Mouse (Mus musculus) CD8-positive naive resting alpha-beta T cell, adult 2 months (primary cell): ENCODE results near the gene Mrpl34.
A peak's percentile ranks its signal among the peaks of the same experiment; 100 is the strongest.

ENCODE experiments used
- DNase-seq, 2 experiments: peaks; one replicate each; pipeline ENCODE4 v3.0.0; 2022; ENCODE audit warnings: low read depth in 2 of 2, low spot score in 2 of 2

The Mrpl34 gene

DNA sequence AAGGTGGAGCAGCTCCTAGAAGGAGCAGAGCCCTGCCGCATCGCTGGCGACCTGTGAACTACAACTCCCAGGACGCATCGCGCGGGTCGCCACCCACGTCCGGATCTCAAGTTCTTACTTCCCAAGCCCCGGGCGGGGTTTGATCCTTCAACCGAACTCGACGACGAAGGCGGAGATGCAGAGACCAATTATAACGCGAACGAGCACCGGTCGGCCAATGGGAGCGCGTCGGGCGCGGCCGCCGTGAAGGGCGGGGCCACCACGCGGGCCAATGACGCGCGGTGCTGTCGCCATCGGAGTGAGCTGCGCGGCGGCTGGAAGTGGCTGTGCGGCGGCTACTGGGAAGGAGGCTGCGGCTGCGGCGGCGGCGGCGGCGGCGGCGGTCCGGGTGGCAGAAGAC lies 4.2 kb downstream of the Mrpl34 start, which contains the start of gene Dda1:
Dda1 (plus strand) TSS at position 284 of the 400 bp plus-strand sequence.
- peak; percentile 94 to 96 for DNase-seq

DNA sequence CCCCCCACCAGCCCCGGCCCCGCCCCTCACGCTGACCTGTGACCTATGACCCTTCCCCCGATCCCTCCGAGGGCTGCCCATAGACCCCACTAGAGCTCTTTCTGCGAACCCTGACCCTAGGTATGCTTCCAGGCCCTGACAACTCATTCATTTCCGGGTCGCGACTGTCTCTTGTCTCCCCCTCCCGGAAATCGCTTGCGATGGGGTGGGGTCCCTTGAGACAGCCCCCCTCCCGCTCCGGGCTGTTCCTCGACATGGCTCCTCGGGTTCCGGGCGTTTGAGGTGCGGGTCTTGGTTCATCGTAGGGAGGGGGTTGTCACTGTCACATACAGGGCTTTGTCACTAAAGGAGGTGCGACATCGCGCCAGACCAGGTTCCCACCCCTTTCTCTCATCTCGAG lies 4.7 kb downstream of the Mrpl34 start:
- peak in 1 of 2 experiments; percentile 35 for DNase-seq

DNA sequence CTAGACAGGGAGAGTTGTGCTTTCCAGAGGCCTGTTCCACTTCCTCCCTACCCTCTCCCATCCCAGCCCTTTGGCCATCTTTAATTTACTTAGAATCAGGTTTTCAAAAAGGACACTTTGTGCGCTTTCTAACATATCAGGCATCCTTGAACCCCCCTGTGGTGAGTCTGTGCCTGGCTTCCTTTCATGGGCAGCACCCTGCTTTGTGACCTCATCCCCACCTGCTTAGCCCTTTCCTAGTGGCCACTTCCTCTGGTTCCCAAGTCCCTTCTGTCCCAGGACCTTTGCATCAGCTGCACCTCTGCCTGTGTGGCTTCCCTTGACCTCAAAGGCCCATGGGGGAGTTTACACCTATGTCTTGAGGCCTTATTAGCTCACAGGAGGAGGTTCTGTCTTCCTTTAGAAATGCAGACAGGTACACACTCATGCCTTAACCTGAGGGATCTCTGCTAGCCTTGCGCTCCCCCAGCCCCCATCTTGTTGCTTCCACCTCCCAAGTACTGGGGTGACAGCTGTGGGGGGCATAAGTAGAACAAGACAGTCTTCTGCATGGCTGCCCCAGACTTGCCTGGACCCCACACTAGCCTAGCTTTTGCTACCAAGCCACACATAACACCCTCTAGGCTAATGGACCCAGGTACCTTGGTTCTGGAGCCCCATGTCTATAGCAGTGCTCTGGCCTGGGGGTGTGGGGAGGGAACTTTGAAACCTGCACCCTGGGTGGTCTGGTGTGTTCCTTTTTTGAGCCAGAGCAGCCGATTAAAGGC lies 5.6 kb downstream of the Mrpl34 start:
- no peak for DNase-seq

DNA sequence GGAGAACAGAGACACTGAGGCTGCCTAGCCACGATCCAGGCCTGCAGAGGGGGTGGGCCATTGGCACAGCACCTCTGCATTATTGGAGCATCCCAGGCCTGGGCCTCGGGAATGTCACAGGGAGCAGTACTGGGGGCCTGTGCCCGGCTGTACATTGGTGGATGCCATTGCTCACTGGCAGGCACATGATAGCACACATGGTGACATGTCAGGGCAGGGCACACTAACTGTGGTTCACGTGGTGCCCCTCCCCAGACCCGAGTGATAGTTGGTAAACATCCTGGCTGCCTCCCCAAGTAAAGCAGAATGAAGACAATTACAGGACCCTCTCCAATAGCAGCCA lies 6.1 kb downstream of the Mrpl34 start:
- DNase-seq: no peak

DNA sequence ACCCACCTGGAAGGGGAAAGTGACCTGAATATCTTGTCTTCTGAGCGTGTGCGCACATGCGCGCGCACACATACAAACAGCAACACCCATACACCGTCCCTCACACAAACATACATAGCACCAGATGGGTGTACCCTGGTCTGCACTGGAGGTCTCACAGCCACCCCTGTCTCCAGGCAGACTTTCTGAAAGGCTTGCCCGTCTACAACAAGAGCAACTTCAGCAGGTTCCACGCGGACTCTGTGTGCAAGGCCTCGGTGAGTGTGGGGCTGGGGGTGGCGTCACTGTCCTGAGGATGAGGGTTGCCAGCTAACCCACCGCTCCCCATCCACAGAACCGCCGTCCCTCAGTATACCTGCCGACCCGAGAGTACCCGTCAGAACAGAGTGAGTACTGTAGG lies 7.1 kb downstream of the Mrpl34 start:
- DNase-seq: no peak

DNA sequence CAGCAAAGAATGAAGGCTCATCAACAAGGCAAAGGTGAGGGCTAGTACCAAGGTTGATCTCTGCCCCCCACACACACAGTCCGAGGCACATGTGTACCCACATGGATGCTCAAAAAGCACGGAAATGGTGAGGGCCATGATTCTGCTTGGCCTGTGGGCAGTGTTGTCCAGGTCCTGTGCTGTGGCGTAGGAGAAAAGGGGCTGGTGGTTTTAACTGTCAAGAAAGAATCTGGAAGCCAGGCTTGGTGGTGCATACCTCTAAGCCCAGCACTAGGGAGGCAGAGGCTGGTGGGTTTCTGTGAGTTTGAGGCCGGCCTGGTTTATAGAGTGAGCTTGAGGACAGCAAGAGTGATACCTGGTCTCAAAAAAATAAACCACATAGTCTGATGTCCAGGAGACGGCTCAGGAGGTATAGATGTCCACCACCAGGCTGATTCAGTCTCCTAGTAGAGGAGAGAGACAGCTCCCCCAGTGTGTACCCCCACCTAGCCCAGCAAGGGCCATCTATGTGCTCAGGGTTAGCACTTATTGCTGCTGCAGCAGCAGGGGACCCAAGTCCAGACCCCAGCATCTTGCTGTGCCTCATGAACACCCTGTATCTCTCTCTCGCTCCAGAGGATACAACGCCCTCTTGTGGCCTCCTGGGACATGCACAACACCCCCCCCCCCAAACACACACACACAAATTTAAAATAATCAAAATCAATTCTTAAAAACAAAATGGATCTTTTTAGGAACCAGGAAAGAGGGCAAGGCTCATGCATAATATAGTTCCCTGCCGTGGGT lies 8.0 kb downstream of the Mrpl34 start:
- DNase-seq: no peak

DNA sequence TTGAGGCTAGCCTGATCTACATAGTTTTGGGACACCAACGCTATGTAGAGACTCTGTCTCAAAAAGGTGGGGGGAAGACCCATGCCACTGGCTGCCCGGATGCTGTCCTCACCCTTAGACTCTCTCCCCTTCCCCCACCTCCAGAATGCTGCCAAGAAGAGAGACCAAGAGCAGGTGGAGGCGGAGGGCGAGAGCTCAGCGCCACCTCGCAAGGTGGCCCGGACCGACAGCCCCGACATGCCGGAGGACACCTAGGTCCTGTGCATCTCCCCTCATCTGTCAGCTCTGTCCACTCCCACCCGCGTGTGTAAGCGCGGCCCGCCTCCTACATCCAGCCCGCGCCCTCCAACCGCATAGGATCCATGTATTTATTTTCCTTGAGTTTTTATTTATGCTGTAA lies 9.6 kb downstream of the Mrpl34 start:
- no peak for DNase-seq

DNA sequence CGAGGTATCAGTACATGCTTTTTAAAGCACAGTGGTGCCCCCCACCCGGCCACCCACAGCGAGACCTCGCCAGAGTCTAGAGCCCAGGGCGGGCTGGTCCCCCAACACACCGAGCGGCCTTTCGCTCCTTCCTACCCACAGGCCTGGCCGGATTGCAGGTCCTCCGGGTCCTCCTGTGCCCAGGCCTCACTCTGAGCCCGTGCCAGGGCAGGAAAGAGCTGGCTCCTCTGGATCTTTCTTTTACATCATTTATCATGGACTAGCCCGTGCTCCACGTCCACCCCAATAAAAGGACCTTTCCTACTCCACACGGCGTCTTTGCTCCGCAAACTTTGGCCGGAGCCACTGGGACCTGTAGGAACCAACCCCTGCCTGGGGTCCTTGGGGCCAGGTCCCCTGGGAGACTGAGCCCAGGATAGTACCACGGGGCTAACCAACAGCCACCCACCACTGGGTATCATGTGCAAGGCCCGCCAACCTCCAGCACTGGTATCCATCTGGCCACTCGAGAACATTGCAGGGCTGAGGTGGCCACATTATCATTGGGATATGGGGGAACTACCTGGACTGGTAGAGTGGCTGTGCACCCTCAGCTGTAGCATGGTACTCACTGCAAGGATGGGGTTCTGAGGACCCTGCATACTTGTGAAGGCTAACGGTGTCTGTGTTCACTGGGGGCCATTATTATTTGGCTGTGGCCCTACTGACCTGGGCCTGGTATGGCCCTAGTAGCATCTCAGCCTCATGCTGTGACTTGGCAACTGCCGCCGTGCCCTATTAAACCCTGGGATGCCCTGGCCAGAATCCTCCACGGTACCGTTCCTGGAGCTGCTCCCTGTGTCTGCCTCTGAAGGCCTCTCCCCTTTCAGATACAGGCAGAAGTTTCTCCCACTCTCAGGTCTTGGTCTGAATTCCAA lies 10.3 kb downstream of the Mrpl34 start:
- no peak for DNase-seq

DNA sequence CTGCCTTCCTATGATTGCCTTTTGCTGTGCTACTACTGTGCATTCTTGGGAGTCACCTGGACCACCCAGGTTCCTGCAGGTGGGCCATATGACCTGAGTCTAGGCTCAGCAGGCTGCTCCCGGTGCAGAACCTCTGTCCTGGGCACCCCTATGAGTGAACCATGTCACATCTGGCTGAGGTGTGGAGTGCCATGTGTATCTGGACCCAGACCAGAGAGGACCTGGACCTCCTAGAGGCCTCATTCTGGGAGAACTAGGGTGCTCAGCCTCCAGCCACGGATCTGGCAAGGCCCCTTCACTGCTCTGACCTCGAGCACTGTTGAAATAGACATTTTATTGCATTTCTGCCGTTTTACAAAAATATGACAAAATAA lies 10.9 kb downstream of the Mrpl34 start:
- no peak for DNase-seq

DNA sequence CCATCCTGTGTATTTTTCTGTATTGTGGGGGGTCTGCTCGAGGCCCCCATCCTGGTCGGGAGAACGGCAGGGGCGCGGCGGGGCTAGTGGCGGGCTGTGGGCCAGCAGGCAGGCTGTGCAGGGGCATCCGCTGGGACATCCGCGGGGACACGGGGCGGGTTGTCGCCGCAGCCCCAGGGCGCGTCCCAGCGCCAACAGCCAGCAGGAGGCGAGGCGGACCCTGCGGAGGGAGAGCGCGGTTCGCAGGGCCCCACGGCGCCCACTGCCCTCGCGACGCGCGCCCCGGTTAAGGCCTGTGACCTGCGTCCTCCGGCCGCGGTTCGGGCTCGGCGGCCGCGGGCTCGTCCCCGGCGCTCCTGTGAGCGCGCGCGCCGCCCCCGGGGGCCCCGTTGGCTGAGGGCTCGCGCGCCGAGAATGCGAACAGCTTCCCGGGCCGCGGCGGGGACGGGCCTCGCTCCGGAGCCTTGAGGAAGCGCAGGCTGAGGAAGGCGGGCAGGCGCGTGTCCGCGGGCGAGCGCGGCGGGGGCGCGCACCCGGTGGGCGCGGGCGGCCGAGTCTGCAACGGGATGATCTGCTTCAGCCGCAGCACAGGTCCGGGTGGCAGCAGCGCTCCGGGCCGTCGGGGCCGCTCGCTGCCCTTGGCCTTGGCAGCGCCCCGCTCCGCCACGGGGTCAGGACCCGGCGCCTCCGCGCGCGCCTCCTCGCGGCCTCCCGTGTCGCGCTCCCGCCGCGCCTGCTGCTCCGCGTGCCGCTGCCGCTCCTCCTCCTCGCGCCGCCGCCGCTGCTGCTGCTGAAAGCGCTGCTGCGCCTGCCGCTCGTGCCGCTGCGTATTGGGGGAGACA lies 11.6 kb downstream of the Mrpl34 start:
- peak; percentile 53 to 55 for DNase-seq

DNA sequence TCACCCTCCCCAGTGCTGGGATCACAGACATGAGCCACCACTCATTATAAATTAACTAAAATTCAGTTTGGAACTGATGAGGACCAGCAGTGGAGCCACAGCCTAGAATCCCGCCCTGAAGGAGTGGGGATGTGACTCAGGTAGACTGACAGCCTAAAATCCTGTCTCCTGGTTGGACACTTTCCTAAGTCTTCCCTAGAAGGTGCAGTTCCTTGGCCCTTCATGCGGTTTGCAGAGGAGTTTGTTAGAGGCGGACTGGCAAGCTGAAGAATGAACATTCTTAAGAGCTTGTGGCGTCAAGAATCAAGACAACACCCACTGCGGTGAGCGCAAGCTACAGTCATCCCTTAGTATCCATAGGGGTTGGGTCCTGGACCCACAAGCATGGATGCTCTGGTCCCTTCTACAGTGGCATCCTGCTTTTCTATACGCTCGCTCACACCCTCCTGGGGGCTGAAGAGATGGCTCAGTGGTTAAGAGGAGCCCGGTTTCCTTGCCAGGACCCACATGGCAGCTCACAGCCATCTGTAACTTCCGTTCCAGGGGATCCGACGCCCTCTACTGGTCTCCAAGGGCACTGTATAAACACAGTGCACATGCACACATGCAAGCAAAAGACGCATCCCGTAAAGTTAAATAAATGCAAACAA lies 12.6 kb downstream of the Mrpl34 start:
- no peak for DNase-seq

DNA sequence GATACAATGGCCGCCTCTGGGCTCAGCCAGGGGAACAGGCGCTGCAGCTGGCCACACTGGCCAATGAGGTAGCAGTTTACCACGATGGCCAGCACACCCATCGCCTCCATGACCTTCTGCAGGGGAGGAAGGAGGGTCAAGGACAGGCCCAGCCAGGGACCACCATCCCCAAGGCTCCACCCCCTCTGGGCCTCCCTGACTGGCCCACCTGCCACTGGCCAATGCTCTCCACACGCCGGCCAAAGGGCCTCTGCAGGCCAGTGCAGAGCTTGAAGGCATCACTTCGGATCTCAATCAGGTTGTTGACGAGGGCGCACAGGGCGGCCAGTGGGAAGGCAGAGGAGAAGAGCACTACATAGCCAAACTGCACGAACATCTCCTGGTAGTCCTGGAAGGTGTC lies 14.2 kb downstream of the Mrpl34 start:
- DNase-seq: no peak

DNA sequence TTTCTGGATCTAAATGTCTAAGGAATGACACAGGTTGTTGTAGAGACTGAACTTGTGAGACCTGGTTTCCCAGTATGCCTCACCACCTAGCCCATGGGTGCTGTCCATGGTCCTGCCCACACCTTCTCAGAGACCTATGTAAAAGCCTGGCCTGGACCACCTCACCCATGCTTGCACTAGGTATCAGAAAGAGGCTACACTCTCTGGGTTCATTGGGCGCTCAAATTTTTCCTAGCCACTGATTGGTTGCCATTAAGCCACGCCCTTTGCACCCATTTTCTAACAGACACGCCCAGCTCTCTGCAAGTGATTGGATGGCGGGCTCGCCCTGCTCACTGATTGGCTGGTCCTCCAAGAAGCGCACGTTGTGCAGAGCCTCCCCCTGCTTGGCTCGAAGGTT lies 19.2 kb downstream of the Mrpl34 start:
- peak in 1 of 2 experiments; percentile 29 for DNase-seq

DNA sequence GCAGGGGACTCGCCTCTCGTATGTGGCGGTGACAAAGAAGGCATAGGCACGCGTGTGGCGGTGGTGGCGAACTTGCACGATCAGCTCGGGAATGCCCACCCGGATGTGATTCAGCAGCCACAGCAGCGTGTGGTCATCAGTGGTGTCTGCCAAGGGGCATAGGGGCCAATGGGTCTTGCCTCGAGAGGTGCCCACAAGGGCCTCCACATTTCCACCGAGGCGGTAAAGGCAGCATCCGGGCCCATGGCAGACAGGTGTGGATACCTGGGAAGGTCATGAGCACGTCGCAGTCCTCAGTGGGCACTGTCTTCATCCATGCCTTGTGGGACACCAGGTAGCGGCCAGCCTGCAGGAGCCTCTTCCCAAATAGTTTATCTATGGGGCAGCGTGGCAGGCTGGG lies 20.0 kb downstream of the Mrpl34 start:
- no peak for DNase-seq

DNA sequence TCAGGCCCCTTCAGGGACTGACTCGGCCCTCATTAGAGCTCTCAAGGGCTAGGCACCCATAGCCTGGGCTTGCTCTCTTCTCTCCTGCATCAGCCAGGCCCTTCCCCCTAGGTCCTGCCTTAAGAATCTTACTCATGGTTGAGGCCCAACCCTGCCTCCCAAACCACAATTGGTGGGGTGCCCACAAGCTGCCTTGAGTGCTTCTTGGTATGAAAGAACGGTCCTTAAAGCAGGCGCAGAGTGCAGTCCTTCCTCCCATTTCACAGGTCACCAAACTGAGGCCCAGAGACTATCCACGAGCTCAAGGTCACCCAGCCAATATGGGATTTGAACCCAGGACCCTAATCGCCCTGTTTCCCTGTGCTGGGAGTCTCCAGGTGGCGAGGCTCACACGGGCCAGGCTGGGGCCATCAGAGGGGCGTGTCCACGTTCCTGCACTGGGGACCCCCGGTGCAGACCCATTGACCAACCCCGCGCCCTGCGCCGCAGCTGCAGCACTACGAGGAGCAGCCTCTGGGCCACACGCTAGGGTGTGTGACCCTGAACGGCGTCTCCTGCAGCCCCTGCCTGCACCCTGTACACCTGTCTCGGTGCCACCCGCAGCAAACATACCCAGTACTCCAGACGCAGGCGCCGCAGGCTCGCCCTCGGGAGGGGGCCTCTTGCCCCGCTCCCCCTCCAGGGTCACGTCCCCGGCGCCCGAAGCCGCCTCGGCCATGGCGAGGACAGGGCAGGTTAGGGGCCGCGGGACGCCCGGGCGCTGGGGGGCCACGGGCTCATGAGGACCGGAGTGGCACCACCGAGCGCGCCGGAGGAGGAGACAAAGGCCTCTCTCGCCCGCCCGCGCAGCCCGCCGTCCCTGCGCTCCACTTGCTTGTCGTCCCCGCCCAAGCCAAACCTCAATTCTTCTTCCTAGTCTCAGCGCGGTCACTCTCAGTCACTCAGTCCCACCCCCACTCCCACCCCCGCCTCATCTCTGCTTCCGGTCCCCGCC lies 20.7 kb downstream of the Mrpl34 start, which contains the start of gene Ano8:
Ano8 (minus strand) TSS at position 822 of the 994 bp plus-strand sequence.
- peak; percentile 81 for DNase-seq

DNA sequence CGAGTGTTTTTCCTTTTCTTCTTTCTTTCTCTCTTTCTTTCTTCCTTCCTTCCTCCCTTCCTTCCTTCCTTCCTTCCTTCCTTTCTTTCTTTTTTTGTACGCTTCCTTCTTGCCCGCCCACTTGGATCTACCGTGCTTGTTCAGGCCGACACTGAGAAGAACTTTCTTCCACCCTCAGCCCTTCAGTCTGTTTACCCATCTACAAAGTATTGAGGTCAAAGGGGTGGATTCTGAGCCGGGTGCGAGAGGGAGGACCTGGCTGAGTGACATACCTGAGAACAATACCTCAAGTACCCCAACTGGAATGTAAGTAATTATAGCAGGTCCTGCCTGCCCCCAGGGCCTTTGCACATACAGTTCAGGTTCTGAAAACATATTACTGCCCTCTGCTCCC lies 21.4 kb downstream of the Mrpl34 start:
- no peak for DNase-seq

DNA sequence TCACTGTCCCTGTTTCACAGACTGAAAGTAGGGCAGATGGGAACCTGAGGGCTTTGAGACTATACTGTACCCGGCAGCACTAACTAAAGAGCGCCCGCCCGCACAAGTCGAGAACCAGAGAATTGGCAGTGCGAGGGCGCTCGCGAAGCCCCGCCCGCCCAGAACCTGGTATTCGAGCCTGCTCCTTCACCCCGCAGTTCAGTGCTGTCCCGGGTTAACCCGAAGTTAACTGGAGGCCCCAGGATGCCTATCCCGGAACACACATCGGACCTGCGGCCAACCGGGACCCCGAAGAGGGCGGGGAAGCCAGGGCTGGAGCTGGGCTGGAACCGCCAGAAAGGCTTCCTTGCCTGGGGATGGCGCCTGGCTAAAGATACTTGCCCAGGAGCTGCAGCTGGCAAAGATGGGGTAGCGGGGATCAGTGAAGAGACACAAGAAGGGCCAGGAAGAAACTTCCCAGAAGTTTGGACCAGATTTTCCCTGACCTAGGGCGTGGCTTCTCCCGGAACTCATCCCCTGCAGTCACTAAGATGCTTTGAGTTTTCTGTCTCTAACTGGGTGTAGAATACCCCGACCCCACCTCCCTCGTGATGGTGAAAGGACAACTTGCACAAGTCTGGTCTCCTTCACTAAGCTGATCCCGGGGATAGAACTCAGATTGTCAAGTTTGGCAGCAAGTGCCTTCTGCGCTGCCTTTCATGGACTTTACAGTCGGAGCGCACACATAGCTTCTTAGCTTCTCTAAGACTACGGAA lies 23.1 kb downstream of the Mrpl34 start, which contains the start of gene Gtpbp3:
Gtpbp3 (plus strand) TSS at position 413 of the 755 bp plus-strand sequence.
- peak; percentile 61 to 70 for DNase-seq

DNA sequence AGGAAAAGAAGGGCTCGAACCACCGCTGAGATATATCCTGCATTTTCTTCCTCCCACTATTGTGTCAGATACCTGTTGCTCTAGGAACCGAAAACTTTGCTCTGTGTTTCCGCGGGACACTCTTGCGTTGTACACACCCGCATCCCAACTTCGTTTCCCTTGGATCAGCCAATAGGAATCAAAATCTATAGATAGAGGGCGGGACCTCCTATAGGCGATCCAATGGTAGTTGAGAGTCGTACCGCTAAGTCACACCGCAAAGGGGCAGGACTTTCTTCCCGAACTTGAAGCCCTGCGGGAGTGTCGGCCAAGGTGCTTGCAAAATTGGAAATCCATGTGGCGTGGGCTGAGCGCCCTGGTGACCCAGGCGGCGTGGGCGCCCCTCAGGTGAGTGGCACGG lies 23.7 kb downstream of the Mrpl34 start:
- peak; percentile 86 to 93 for DNase-seq
